Mouse (Mus musculus): ENCODE measurements around the gene Rem1. TPM values are rescaled to one million over a fixed set of nuclear protein-coding genes. Genes with fewer than 3 reads are reported as not detected.

Gene Rem1
- total RNA-seq (2021) = 1 to 10 TPM; 2.7 to 3.6 TPM
- long read RNA-seq, experiment 1, partial matches to known transcripts = 0 of 1 reads
- long read RNA-seq, experiment 1, other reads (novel, unspliced or antisense) = 0 of 1 reads
- long read RNA-seq, experiment 2, partial matches to known transcripts = 0 of 3 reads
- long read RNA-seq, experiment 2, other reads (novel, unspliced or antisense) = 3 of 3 reads

GRCm38 (mm10) chr2:152626774-152627591 is at the start of gene Rem1:
Rem1 (plus strand) TSS chr2:152626951.
- peak in 1 of 2 experiments; percentile 22 for DNase-seq
- intact Hi-C loops (cut with DNase I) = no loop called here

GRCm38 (mm10) chr2:152580107-152580506 is 46.6 kb upstream of the Rem1 start, which contains the start of gene Defb19:
Defb19 (minus strand) TSS chr2:152580312.
- intact Hi-C loops (cut with DNase I) = no loop called here
- DNase-seq = no peak

GRCm38 (mm10) chr2:152580612-152581011 is 46.1 kb upstream of the Rem1 start:
- intact Hi-C loops (cut with DNase I) = no loop called here
- DNase-seq = no peak

- no peak for DNase-seq
- intact Hi-C loops (cut with DNase I) = no loop called here
Observed at GRCm38 (mm10) chr2:152586926-152587560, 39.7 kb upstream of the Rem1 start.

- no peak for DNase-seq
Observed at GRCm38 (mm10) chr2:152588450-152588849, 38.3 kb upstream of the Rem1 start.

GRCm38 (mm10) chr2:152589021-152589420 is 37.7 kb upstream of the Rem1 start:
- no peak for DNase-seq
- intact Hi-C loops (cut with DNase I) = no loop called here

More at GRCm38 (mm10) chr2:152588450-152588849, 38.3 kb upstream of the Rem1 start:
- intact Hi-C loops (cut with DNase I) = no loop called here

- intact Hi-C loops (cut with DNase I) = no loop called here
- DNase-seq = no peak
Observed at GRCm38 (mm10) chr2:152599299-152599698, 27.5 kb upstream of the Rem1 start, which contains the start of gene Defb45. Defb45 (minus strand) TSS chr2:152599399.

GRCm38 (mm10) chr2:152600076-152600475 is 26.7 kb upstream of the Rem1 start:
- no peak for DNase-seq
- intact Hi-C loops (cut with DNase I) = no loop called here

- no peak for DNase-seq
- intact Hi-C loops (cut with DNase I) = no loop called here
Observed at GRCm38 (mm10) chr2:152601275-152601960, 25.3 kb upstream of the Rem1 start.

- DNase-seq = no peak
- intact Hi-C loops (cut with DNase I) = no loop called here
Observed at GRCm38 (mm10) chr2:152604057-152604456, 22.7 kb upstream of the Rem1 start, which contains the start of gene Defb36. Defb36 (plus strand) TSS chr2:152604327.

- no peak for DNase-seq
- intact Hi-C loops (cut with DNase I) = no loop called here
Observed at GRCm38 (mm10) chr2:152607746-152608145, 19.0 kb upstream of the Rem1 start.

- no peak for DNase-seq
- intact Hi-C loops (cut with DNase I) = no loop called here
Observed at GRCm38 (mm10) chr2:152608719-152609118, 18.0 kb upstream of the Rem1 start.

- no peak for DNase-seq
- intact Hi-C loops (cut with DNase I) = no loop called here
Observed at GRCm38 (mm10) chr2:152612193-152612592, 14.6 kb upstream of the Rem1 start.

- intact Hi-C loops (cut with DNase I) = loop anchor here (2.0 kb wide), 1 partner anchor 43 kb away; no protein-coding TSS in a partner anchor
- DNase-seq = no peak
Observed at GRCm38 (mm10) chr2:152615563-152615962, 11.2 kb upstream of the Rem1 start.

GRCm38 (mm10) chr2:152616470-152616869 is 10.3 kb upstream of the Rem1 start:
- intact Hi-C loops (cut with DNase I) = no loop called here
- DNase-seq = no peak

- intact Hi-C loops (cut with DNase I) = no loop called here
- DNase-seq = no peak
Observed at GRCm38 (mm10) chr2:152617374-152617773, 9.4 kb upstream of the Rem1 start.

GRCm38 (mm10) chr2:152620367-152621134 is 6.2 kb upstream of the Rem1 start:
- peak in 1 of 2 experiments; percentile 31 for DNase-seq
- intact Hi-C loops (cut with DNase I) = loop anchor here (2.0 kb wide), 1 partner anchor 34 kb away; no protein-coding TSS in a partner anchor

GRCm38 (mm10) chr2:152622151-152622550 is 4.6 kb upstream of the Rem1 start:
- no peak for DNase-seq
- intact Hi-C loops (cut with DNase I) = no loop called here

GRCm38 (mm10) chr2:152622953-152623352 is 3.8 kb upstream of the Rem1 start, which contains the start of gene Defb25:
Defb25 (minus strand) TSS chr2:152623053.
- DNase-seq = no peak
- intact Hi-C loops (cut with DNase I) = no loop called here

GRCm38 (mm10) chr2:152624566-152624965 is 2.2 kb upstream of the Rem1 start:
- no peak for DNase-seq
- intact Hi-C loops (cut with DNase I) = no loop called here

Data from gastrocnemius, postnatal 36 days (tissue).